Mouse (Mus musculus): ENCODE results near the gene Dand5.
"Not testable (repeated sequence)": the region's sequence is repeated elsewhere in the genome, so short reads cannot be mapped to it uniquely, and the experiment has no call there.

Dand5 gene

GRCm38 (mm10) chr8:84834002-84834865, 11.6 kb upstream of the Dand5 start:
- no peak for DNase-seq

- no peak for DNase-seq
Measured at GRCm38 (mm10) chr8:84832759-84833742, 10.4 kb upstream of the Dand5 start.

GRCm38 (mm10) chr8:84832034-84832717, 9.6 kb upstream of the Dand5 start:
- DNase-seq, result peak; percentile 82 to 88

DNA sequence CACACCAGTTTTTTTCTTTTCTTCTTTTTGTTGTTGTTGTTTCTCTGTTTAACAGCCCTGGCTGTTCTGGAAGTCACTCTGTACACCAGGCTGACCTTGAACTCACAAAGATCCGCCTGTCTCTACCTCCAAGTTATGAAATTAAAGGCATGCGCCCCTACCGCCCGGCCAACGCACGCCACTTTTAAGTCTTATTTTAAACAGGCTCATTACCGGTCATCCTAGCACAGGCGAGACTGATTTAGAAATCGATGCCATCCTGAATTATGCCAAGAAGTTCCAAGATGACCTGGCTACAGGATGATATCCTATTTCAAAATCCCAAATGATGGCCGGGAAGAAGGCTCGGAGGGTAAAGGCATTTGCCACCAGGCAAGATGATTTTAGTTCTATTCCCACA, 8.9 kb upstream of the Dand5 start, which contains the start of gene Gadd45gip1:
Gadd45gip1 (plus strand) TSS at position 33 of the 400 bp plus-strand sequence.
- no peak for DNase-seq

- DNase-seq, result not testable (repeated sequence)
Measured at GRCm38 (mm10) chr8:84826518-84826917, 3.9 kb upstream of the Dand5 start.

DNA sequence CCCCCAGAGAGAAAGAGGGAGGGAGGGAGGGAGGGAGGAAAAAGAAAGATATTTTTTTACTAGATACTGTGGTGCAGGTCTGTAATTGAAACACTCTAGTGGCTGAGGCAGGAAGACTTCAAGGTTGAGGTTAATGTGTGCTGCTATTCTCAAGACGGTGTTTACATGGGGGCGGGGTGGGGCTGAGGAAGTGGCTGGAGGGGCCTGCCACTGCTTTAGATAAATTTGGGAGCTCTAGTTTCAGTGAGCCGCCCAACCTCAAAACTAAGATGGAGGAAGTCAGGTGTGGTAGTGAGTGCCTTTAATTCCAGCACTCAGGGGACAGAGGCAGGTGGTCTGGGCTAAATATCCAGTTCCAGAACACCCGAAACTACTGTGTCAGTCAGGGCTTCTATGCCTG, 3.0 kb upstream of the Dand5 start:
- no peak for DNase-seq

GRCm38 (mm10) chr8:84823653-84824052, 1.0 kb upstream of the Dand5 start:
- peak; percentile 64 to 70 for DNase-seq

- DNase-seq, result no peak
Measured at GRCm38 (mm10) chr8:84816117-84816516, 6.5 kb downstream of the Dand5 start.

GRCm38 (mm10) chr8:84815547-84815946, 7.1 kb downstream of the Dand5 start:
- peak; percentile 92 to 96 for DNase-seq

DNA sequence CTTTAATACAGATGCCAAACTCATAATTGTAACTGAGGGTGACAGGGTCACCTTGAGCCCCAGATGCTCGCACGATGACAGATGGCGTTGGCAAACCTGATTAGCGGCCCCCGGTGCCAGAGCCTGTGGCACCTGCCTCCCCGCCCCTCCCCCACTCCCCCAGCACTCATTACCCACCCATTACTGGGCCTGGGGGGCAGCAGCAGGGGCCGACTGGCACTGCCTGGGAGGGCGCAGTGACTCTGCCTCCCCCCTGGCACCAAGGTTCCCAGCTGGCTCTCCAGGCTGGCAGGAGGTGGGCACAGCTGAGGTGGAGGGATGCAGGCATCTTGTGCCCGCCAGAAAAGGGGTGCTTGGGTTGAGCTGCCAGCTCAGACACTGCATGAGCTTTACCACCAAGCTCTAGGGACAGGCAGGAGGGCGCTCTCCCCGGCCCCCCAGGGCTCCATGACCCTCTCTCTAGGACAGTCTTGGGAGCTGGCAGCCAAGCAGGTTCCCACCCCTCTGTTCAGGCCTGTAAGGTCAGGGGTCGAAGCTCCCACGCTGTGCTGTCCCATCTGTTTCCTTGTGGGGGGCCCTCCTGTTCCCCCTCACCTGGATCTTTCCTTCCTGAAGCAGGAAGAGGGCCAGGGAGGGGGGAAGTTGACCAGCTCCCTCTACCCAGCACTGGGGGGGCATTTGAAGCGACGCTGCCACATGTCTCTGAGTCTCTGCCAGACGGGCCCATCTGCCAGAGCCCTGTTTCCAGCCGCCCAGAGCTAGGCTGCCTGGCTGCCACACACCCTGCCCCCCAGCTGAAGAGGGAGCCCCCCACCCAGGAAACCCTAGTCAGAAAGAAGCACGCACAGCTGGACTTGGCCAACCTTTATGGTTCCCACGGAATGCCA, 7.8 kb downstream of the Dand5 start:
- no peak for DNase-seq

GRCm38 (mm10) chr8:84814240-84814554, 8.4 kb downstream of the Dand5 start:
- DNase-seq, result no peak

DNA sequence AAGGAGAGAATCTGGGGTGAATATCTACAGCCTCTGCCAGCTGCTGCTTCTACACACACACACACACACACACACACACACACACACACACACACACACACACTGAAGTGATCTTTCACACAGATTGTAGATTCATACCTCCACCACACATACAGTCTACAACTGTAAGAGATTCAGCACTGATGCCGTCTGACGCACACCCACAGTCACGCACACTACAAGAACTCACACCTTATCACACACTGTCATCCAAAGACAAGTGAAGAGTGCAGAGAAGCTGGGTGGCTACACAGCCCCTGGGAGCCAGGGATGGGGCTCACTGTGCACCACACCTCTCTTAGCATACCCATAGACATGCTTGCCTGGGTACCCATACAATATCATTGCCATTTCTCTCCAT, 8.8 kb downstream of the Dand5 start:
- DNase-seq, result no peak

DNA sequence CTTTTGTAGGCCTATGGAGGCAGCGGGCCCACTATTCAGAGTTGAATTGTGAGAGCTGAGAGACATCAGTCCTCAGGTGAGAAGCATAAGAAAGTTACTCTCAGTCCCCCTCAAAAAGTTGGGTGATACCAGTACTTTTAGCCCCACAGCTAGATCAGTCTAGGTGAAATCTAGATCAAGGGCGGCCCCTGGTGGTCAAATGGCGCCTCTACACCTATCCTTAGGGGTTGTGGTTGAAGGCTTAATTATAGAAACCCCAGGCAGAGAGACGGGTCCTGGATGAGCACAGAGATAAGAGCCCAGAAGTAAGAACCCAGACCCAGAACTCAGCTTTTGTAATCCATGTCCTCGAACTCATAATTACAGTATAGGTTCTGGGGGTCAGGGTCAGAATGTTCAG, 9.6 kb downstream of the Dand5 start:
- DNase-seq, result peak; percentile 79 to 86

DNA sequence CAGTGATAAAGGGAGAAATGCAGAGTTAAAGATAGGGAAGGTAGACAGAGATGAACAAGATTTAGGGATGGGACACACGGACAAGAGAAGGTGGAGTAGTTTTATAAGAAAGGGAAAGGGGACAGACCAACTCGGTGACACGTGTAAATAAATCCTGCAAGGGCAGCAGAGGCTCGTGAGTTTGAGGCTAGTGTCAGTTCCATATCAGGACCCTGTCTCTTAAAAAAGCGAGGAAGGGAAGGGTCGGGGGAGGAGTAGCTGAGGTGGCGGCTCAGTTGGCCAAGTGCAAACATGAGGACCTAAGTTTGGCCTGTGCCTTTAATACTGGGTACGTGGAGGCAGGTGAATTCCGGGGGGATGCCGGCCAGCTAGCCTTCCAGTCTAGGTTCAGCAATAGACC, 11.3 kb downstream of the Dand5 start:
- no peak for DNase-seq

GRCm38 (mm10) chr8:84810896-84811295, 11.7 kb downstream of the Dand5 start:
- DNase-seq, result peak; percentile 91

GRCm38 (mm10) chr8:84809941-84810280, 12.7 kb downstream of the Dand5 start:
- DNase-seq, result no peak

- no peak for DNase-seq
Measured at GRCm38 (mm10) chr8:84809109-84809940, 13.3 kb downstream of the Dand5 start.

GRCm38 (mm10) chr8:84806031-84806430, 16.6 kb downstream of the Dand5 start:
- DNase-seq, result no peak

DNA sequence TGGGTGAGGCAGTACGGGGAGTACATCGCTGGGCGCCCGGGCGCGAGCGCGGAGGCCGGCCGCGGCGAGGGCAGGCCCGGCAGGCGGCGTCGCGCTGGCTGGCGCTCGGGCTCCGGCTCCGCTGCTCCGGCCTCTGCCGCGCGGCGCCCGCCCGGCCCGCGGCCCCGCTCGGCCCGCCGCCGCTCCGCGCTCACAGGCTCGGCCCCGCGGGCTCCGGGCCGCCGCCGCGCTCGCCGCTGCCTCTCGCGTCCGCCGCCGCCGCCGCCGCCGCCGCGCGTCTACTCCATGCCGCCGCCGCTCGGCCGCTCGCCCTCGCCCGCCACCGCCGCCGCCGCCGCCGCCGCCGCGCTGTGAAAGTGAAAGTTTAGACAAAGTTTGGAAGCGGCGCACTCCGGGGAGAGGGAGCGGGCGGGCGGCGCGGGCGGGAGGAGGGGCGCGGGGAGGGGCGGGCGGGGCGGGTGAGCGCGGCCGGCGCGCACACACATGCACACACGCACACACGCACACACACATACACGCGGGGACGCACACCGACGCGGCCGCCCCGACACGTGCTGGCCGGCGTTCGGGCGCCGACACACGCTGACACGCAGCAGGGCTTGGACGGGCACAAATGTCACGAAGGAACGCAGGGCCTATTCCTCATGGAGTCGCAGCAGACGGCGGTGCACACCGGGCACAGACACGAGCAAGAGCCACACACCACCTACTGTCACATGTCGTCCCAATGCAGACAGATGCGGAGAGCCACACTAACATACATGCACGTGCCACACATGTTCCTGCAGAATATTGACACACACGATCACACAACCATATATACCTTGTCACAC, 22.4 kb downstream of the Dand5 start, which contains the start of gene Nfix:
Nfix (minus strand) TSS at position 346 of the 833 bp plus-strand sequence.
- peak; percentile 76 to 87 for DNase-seq
